Mouse (Mus musculus) embryo, embryonic 9.5 days (tissue): Measurements from ENCODE around the gene Hao2.

Experiments
- DNase-seq: peaks from one replicate; pipeline ENCODE4 v3.0.0-alpha.2; 2017; ENCODE audit errors: extremely low spot score

Gene Hao2

GRCm38 (mm10) chr3:98856892-98857291 is 36.1 kb downstream of the Hao2 start:
- DNase-seq, result no peak

GRCm38 (mm10) chr3:98855160-98855559 is 37.9 kb downstream of the Hao2 start:
- DNase-seq, result no peak

GRCm38 (mm10) chr3:98853685-98854084 is 39.4 kb downstream of the Hao2 start:
- DNase-seq, result no peak

- no peak for DNase-seq
Measured at GRCm38 (mm10) chr3:98853051-98853450, 40.0 kb downstream of the Hao2 start.

- DNase-seq, result no peak
Measured at GRCm38 (mm10) chr3:98852631-98853030, 40.4 kb downstream of the Hao2 start.

DNA sequence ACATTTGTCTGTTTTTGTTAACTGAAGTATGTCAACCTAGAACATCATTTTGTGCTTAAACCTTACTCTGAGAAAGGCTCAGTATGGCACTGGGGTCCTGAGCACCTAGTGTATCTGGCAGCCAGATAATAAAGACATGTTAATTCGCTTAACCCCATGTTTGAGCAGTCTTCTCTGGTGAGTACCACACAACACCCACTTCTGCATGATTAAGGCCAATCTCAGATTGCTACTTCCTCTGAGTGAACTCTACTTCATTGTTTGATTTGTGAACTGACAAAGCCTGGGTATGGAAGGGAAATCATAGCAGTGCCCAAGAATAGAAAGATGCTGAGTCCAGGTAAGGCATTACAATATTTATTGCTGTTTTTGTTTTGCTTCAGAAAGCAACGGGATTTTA is 41.2 kb downstream of the Hao2 start:
- no peak for DNase-seq

DNA sequence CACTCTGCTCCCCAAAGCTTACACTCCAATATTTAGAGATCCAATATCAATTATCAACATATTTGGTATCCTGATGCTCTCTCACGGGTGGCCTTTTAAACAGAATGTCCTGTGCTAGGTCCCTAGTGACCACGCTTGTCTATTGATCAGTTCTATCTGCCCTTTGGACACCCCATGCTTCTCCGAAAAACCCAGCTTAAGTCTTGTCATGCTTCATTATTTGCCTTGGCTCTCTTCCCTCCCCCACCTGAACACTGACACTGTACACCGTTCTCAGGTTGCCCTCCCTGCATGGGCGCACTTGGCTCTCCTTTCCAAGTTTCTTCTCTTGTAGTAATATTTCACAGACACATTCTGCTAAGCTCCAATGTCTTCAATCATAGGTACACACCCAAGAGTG is 42.8 kb downstream of the Hao2 start:
- no peak for DNase-seq

GRCm38 (mm10) chr3:98848898-98849297 is 44.1 kb downstream of the Hao2 start:
- DNase-seq, result no peak
